Mouse (Mus musculus) liver, embryonic 14.5 days (tissue): ENCODE data around the gene Cblc. TPM values are rescaled to one million over a fixed set of nuclear protein-coding genes. Genes with fewer than 3 reads are reported as not detected.
A peak's percentile ranks its signal among the peaks of the same experiment; 100 is the strongest.

ENCODE experiments used
- ATAC-seq: fragments of 200-750 bp; cut with Nextera tagmentation; 2 replicates; pipeline ENCODE4 v1.8.0; 2017; ENCODE audit warnings: moderate number of reproducible peaks, mild to moderate bottlenecking, moderate library complexity; ENCODE audit not compliant: insufficient read depth
- DNase-seq, 3 experiments: peaks; one replicate each; pipeline ENCODE4 v3.0.0-alpha.2; 2012 to 2013; ENCODE audit warnings: low read depth in 3 of 3, low spot score in 3 of 3
- H3K27ac ChIP-seq: fragments of 300-500 bp; sonication (generic); 2 replicates; pipeline ENCODE4 v1.5.1; 2014; ENCODE audit warnings: moderate library complexity, mild to moderate bottlenecking, control low read depth, inconsistent platforms
- H3K27me3 ChIP-seq: fragments of 300-500 bp; sonication (generic); 2 replicates; pipeline ENCODE4 v1.6.1; 2014; ENCODE audit warnings: mild to moderate bottlenecking, low read length, moderate library complexity; ENCODE audit not compliant: control insufficient read depth, insufficient read depth
- H3K36me3 ChIP-seq: fragments of 300-500 bp; sonication (generic); replicated peaks from 2 replicates; pipeline ENCODE4 v1.6.1; 2014; ENCODE audit warnings: low read depth; ENCODE audit not compliant: control insufficient read depth, insufficient read depth
- H3K4me1 ChIP-seq, 2 experiments: fragments of 200-500 bp in 1 of 2; fragments of 300-500 bp in 1 of 2; sonication (generic) in 1 of 2; replicated peaks; 2 replicates each; pipeline ENCODE4 v1.6.1; 2012 to 2014; ENCODE audit warnings: antibody characterized with exemption in 1 of 2, inconsistent platforms in 1 of 2, low read length in 1 of 2; ENCODE audit not compliant: control insufficient read depth in 2 of 2, insufficient read depth in 2 of 2
- H3K4me2 ChIP-seq: fragments of 300-500 bp; sonication (generic); 2 replicates; pipeline ENCODE4 v1.6.1; 2014; ENCODE audit warnings: low read depth, mild to moderate bottlenecking, control low read depth, moderate library complexity
- H3K4me3 ChIP-seq, 2 experiments: fragments of 200-500 bp in 1 of 2; fragments of 300-500 bp in 1 of 2; sonication (generic) in 1 of 2; 2 replicates each; pipeline ENCODE4 v1.5.1; 2012 to 2014; ENCODE audit warnings: low read depth in 2 of 2, low read length in 2 of 2, mild to moderate bottlenecking in 2 of 2, control low read depth in 1 of 2, inconsistent platforms in 1 of 2, moderate library complexity in 1 of 2; ENCODE audit not compliant: insufficient read depth in 1 of 2
- H3K9ac ChIP-seq: fragments of 300-500 bp; sonication (generic); replicated peaks from 2 replicates; pipeline ENCODE4 v1.6.1; 2014; ENCODE audit warnings: mild to moderate bottlenecking, control low read depth, moderate library complexity
- H3K9me3 ChIP-seq: fragments of 300-500 bp; sonication (generic); 2 replicates; pipeline ENCODE4 v1.6.1; 2016; ENCODE audit warnings: low read length, mixed read lengths; ENCODE audit not compliant: control insufficient read depth
- CTCF ChIP-seq: IDR thresholded peaks from 2 replicates; pipeline ENCODE4 v1.5.1; 2016; ENCODE audit warnings: antibody characterized with exemption, low read depth, control low read depth
- EP300 ChIP-seq: IDR thresholded peaks from 2 replicates; pipeline ENCODE4 v1.6.1; 2016; ENCODE audit warnings: antibody characterized with exemption, low read depth
- WGBS: fragments of 180-500 bp; shearing (Covaris S2); extraction: QIAGEN DNeasy Blood & Tissue Kit; methylation state at CpG from one replicate; pipeline ENCODE4 v1.1.7; 2014; ENCODE audit not compliant: insufficient replicate concordance; 5-methylcytosine and 5-hydroxymethylcytosine counted together
- polyA plus RNA-seq, 2 experiments: library from polyadenylated mRNA; depleted of rRNA in 1 of 2; stranded (reverse) in 1 of 2; unstranded in 1 of 2; fragments of >200 nt; fragmentation: Nextera tagmentation in 1 of 2; extraction: Ambion mirVana in 1 of 2; gene quantifications; 2 replicates each; pipeline versions ENCODE4 v1.2.1 to v1.2.3; 2012 to 2014

Gene Cblc
- polyA plus RNA-seq, 2 experiments: 0.95 to 1.1 TPM

DNA sequence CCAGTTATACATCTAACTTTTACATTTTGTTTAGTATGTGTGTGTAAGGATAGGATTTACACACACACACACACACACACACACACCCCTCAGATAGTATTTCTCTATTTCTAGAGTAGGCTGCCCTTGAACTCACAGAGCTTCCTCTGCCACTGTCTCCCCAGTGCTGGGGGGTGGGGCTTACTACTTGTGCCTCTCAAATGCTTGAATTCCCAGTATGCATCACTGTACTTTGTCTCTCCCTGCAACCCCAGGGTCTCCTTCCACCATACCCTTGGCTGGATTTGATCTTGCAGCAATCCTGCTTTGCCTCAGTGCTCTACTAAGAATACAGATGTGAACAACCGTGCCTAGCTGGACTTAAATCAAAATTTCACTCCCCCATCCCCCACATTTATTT, 42.5 kb downstream of the Cblc start:
- H3K9me3 ChIP-seq: no peaks in the 10 kb centered on the region
- no peaks in the 10 kb centered on the region for H3K36me3 ChIP-seq
- WGBS: 51% methylated on average over 1 of the region's 1 CpGs
- ATAC-seq: no peak
- TF ChIP-seq EP300: no peak
- H3K27ac ChIP-seq: no peak overlapping the region
- no peak for DNase-seq
- H3K4me3 ChIP-seq: no peak overlapping the region
- H3K4me2 ChIP-seq: no peak overlapping the region
- no peak overlapping the region for H3K9ac ChIP-seq
- H3K4me1 ChIP-seq: peaks cover 11 to 12% of the 10 kb centered on the region in 2 experiments
- H3K27me3 ChIP-seq: peaks cover 2% of the 10 kb centered on the region; the same call in 1 of the 2 replicates

DNA sequence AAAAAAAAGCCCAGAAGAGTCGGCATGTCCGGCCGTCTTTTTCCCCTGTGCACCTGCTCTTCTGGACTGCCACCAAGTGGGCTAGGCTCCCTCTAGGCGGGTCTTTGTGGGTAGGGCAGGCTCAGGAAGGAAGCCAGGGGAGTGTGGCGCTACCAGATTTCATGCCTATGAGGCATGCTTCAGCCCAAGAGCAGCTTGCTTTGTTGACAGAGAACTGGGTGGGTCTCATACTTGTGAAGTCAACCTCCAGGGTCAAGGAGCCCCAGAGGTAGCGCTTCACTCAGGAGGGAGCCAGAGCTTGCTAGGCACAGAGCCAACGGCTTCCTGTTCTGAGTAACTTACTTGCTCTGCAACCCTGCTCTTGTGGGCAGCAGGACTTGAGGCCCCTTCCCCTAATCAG, 43.0 kb downstream of the Cblc start:
- H3K9ac ChIP-seq: no peak overlapping the region
- peaks cover 11 to 17% of the 10 kb centered on the region in 2 experiments for H3K4me1 ChIP-seq
- ATAC-seq (no peak), DNase-seq (no peak)
- H3K36me3 ChIP-seq: no peaks in the 10 kb centered on the region
- 36% methylated on average over 7 of the region's 7 CpGs for WGBS
- H3K27ac ChIP-seq: no peak overlapping the region
- no peak overlapping the region for H3K4me2 ChIP-seq
- no peaks in the 10 kb centered on the region for H3K9me3 ChIP-seq
- TF ChIP-seq EP300 (no peak), CTCF (no peak)
- H3K4me3 ChIP-seq: no peak overlapping the region
- peaks cover 2% of the 10 kb centered on the region; the same call in 1 of the 2 replicates for H3K27me3 ChIP-seq

DNA sequence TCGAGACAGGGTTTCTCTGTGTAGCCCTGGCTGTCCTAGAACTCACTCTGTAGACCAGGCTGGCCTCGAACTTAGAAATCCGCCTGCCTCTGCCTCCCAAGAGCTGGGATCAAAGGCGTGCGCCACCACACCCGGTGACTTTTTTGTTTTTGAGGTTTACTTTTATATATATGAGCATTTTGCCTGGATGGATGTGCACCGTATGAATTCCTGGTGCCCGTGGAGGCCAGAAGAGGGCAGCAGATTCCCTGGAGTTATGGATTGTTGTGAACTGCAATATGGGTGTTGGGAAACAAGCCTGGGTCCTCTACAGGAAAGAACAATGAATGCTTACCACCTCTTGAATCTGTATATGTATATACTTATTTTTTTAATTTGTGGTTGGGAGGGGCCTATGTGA, 44.0 kb downstream of the Cblc start:
- no peaks in the 10 kb centered on the region for H3K36me3 ChIP-seq
- H3K4me1 ChIP-seq: peaks cover 17 to 25% of the 10 kb centered on the region in 2 experiments
- ATAC-seq: no peak
- no peak overlapping the region for H3K27ac ChIP-seq
- H3K9ac ChIP-seq: no peak overlapping the region
- TF ChIP-seq EP300 (no peak), CTCF (peak; percentile 50)
- no peak overlapping the region for H3K4me3 ChIP-seq
- DNase-seq: no peak
- WGBS: 57% methylated on average over 8 of the region's 8 CpGs
- H3K9me3 ChIP-seq: no peaks in the 10 kb centered on the region
- peaks cover 2% of the 10 kb centered on the region; the same call in 1 of the 2 replicates for H3K27me3 ChIP-seq
- no peak overlapping the region for H3K4me2 ChIP-seq

DNA sequence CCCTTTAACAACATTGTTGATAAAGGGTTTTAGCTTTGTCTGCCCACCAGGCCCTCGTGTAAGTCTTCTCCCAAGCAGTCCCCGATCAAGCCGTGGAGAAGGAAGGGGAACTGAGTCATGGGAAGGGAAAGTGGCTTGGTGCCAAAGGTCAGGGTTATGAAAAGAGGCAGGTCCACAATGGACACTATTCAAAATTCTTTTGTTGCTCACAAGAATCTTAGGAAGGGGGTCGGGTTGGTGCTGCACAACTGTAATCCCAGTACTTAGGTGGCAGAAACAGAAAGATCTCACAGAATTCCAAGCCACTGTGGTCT, 45.6 kb downstream of the Cblc start:
- H3K4me1 ChIP-seq: peaks cover 24 to 31% of the 10 kb centered on the region in 2 experiments
- H3K9me3 ChIP-seq: no peaks in the 10 kb centered on the region
- no peak overlapping the region; the same call in 1 of the 2 replicates for H3K4me2 ChIP-seq
- no peak overlapping the region for H3K4me3 ChIP-seq
- TF ChIP-seq CTCF (no peak), EP300 (no peak)
- H3K36me3 ChIP-seq: no peaks in the 10 kb centered on the region
- H3K27ac ChIP-seq: no peak overlapping the region
- ATAC-seq (no peak), DNase-seq (no peak)
- no peak overlapping the region for H3K9ac ChIP-seq
- H3K27me3 ChIP-seq: no peaks in the 10 kb centered on the region
- WGBS: 19% methylated on average over 4 of the region's 4 CpGs

DNA sequence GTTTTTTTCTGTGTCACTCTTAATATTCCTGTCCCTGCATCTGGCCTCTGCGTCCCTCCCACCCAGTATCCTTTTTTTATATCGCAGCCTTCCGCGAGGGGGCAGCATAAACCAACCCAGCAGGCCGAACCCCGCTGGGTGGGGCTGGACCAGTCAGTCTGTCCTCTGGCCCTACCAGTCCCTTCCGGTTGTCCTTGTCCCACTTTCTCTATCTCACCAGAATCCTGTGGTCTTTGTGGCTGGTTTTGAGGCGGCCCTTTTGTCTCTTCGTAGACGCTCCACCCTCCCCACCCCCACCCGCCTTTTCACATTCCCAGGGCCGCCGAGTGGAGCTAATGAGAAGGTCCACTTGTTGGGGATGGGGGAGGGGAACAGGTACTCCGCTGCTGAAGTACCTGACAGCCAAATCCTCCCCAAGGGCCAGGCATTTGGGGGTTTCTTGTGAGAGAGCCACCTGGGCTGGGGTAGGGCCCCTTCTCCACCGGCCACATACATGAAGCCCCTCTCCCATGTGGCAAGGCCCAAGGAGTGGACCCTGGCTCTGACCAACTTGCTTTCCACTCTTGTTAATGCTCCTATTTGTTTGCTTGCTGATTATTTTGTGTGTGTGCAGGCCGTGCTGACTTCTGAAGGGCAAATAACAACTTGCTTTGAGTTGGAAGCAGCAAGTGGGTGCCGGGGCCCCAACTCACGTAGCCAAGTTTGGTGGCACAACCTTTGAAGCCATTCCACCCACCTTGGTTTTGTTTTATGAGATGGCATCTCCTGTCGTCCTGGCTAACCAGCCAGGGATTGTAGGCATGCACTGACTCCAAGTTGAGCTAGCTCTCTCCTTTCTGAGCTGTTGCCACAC, 46.2 kb downstream of the Cblc start, which contains the start of gene Nectin2:
TSS of gene Nectin2 (minus strand) at position 267 of the 853 bp plus-strand sequence.
- Histone ChIP-seq H3K9me3 (no peaks in the 10 kb centered on the region), H3K4me1 (peaks cover 24 to 31% of the 10 kb centered on the region in 2 experiments), H3K4me3 (peak within 1 kb of the TSS; percentile 62 to 68), H3K27me3 (no peaks in the 10 kb centered on the region), H3K36me3 (no peaks in the 10 kb centered on the region), H3K9ac (peak within 1 kb of the TSS; percentile 69), H3K27ac (peak within 1 kb of the TSS; percentile 33), H3K4me2 (peak within 1 kb of the TSS; percentile 90)
- DNase-seq (peak; percentile 60 to 73 (median 64)), ATAC-seq (peak; percentile 76)
- 16% methylated on average over 19 of the region's 19 CpGs for WGBS
- TF ChIP-seq CTCF (peak; percentile 91), EP300 (no peak)
